Mouse (Mus musculus) embryo, embryonic 9.5 days (tissue): ENCODE measurements around the gene Pnma1.

Source experiments
- DNase-seq: peaks from one replicate; pipeline ENCODE4 v3.0.0-alpha.2; 2017; ENCODE audit errors: extremely low spot score

Gene Pnma1

DNA sequence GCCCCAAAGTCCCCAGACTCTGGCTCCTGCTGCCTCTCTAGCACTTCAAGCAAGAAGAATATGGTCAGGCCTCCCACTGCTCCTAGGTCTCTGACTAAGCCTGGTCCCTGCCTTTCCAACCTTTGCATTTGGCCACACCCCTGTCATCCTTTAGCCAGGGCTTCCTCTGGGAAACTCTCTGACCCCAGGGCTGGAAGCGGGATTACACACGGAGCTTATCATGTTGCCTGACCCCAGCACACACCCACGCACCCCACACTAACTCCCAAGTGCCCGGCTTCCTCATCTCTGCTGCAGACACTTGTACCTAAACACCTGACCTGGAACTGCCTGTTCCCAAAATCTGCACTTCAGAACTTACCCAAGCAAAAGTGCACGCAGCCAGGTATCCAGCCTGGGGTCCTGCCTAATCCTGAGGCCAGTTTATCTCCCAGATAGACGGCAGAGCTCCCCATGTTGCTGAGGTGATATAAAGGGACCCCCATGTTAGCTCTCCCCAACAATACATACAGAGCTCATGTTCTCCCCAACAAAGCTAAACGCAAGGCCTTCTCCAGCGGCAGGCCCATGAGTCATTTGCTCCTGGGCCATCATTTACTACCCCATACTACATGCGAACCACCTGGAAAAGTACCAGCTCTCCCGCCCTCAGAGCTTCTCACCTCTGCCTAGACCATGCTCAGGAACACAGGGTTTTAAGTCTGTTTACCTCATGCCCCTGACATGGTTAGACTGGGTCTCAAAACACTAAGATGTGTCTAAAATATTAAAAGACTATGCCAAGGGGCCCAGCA, 30.6 kb upstream of the Pnma1 start:
- no peak for DNase-seq

DNA sequence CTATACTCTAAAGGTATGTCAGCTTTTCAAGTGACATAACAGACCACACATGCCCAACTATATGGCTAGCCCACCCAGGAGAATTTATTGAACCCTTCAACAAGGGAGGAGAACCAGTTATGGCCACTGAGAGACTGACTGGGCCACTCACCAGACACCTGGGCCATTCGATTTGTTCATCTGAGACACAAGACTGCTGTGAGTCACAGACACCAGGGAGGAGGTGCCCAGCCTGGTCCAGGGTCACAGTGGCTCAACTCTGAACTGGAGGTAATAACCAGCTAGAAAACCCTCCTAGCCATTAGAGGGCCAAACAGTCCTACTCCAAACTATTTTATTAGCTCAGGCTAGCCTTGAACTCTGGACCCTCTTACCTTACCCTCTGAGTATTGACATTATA, 29.8 kb upstream of the Pnma1 start:
- no peak for DNase-seq

- DNase-seq = peak; percentile 45
These were observed 28.8 kb upstream of the Pnma1 start for GRCm38 (mm10) chr12:84176886-84177765.

- DNase-seq = peak; percentile 65
These were observed 28.0 kb upstream of the Pnma1 start for GRCm38 (mm10) chr12:84176126-84176769.

GRCm38 (mm10) chr12:84175659-84176061, 27.4 kb upstream of the Pnma1 start:
- peak; percentile 81 for DNase-seq

DNA sequence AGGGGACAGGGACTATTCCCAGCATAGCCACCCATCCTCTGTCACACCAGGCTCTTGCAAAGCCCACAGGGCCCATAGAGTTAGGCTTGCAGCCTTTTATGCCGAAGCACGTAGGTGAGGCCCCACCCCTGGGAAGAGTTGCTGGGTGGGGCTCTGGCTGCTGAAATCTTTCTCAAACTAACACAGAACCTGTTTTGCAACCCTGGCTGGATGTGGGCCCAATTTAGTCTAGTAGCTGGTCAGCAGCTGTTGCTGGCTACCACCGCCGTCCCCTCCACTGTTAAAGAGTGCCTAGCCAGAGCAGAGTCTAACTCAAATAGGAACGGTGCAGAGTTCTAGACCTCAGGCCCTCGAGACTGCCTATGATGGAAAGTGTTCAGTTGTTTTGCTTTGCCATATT, 26.6 kb upstream of the Pnma1 start:
- no peak for DNase-seq

- DNase-seq = no peak
These were observed 26.0 kb upstream of the Pnma1 start for GRCm38 (mm10) chr12:84174190-84174811.

DNA sequence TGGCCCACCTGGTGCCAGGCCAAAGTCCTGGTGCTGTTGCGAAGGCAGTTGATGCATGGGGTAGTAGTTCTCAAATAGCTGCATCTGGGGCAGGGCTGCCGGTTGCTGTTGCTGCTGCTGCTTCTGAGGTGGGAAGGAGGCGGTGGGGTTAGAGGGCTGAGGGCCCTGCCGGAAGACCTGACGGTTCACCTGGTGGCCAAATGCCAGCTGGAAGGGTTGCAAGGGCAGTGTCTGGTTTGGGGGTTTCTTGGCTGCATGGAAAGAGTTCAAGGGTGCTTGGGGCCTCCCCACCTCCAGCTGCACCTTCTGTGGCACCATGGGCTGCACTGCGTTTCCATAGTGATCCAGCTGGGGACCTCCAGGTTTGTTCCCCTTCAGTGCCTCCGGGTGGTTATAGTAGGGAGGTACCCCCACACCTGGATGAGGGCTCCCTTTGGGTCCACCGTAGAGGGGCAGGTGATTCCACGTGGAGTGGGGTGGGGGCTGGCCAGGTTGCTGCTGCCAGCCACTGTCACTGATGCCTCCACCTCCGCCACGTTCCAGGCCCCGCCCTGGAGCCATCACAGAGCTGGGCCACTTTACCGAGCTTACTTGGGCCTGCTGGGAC, 25.1 kb upstream of the Pnma1 start:
- no peak for DNase-seq

DNA sequence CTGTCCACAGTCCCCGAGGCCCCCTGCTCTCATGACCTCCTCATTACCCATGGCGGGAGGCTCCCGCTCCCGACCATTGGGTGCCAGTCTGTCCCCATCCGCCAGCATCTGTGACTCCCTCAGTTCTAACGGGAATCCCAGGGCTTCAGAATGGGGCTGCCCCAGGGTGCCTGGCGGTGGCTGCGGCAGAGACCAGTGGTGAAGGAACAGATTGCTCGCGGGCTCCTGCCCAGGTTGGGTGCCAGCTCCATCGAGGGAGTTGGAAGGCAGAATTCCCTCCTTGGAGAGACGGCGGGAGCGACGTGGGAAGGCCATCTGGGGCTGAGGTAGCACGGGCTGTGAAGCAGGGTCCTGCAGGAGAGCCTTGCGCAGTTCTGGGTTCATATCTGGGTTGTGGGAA, 24.6 kb upstream of the Pnma1 start:
- DNase-seq = no peak

GRCm38 (mm10) chr12:84172216-84172615, 23.9 kb upstream of the Pnma1 start:
- DNase-seq = no peak

DNA sequence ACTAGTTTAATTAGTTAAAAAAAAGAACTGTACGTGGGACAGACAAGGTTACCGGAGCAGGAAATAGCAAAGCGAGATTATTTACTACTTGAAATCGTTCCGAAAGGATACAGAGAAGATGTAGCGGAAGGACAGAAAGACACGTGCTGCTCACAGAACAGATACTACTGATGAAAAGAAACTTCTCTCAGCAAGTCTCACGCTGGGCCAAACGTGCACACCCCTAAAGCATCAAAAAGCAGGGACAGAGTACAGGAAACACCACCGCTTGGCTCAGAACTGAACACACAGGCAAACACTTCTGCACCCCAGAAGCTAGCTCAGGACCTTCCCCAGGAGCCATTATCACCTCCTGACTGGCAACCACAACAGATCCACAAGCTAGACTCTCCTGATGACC, 22.3 kb upstream of the Pnma1 start:
- DNase-seq = no peak

GRCm38 (mm10) chr12:84165631-84166373, 17.5 kb upstream of the Pnma1 start:
- DNase-seq = no peak

GRCm38 (mm10) chr12:84163586-84164110, 15.4 kb upstream of the Pnma1 start:
- DNase-seq = no peak

- DNase-seq = no peak
These were observed 14.8 kb upstream of the Pnma1 start for GRCm38 (mm10) chr12:84163133-84163532.

DNA sequence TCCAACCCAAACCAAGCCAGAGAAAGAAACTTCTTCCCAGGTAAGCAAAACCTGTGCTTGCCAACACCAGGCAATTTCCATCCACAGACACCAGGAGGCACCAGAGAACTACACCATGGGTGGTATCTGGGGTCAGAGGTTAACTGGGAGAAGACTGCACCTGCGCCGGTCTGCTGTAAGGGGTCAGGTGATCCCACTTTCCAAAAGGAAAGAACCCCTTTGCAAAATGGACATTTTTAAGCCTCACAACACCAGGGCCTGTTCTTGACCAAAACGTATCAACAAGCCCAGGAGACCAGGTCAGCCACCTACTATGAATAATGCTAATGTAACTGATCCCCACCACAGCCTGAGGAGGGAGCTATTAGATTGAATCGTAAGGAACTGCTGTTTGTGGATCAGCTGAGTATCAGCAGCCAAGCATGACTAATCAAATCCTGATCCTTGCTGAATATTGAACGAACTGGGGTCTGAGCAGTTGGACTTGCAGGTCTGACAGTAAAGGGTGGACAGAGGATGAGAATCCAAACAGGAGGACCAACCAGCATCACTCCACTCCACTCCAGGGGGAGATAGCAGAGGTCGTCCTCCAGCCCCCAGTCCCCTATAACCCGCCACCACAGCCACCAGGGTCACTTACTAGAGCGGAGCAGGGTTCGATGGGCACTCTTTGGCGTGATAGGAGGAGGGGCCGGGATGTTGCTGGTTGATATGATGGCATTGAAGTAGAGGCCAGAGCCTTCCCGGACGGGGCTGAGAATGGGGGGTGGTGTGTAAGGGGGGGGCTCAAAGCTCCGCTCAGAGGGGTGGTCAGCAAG, 13.5 kb upstream of the Pnma1 start:
- no peak for DNase-seq

GRCm38 (mm10) chr12:84161116-84161515, 12.8 kb upstream of the Pnma1 start:
- no peak for DNase-seq

- no peak for DNase-seq
These were observed 12.2 kb upstream of the Pnma1 start for GRCm38 (mm10) chr12:84160491-84160890.

DNA sequence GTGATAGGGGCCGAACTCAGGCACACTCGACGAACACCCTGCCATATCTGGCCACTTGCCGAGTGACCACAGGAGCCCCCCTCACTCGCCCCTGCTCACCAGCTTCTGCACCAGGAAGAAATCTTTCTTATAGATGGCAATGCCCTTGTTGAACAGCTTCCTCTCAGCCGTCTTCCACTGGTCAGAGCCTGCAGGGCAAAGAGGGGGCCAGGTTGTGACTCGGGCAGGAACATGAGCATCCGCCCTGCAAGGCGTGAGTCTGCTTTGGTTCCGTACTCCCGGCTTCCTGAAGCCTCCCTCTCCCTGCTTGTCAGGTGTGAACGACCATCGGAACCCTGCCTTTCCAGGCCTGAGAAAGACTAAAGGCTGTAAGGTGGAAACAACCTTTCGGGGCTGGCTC, 9.9 kb upstream of the Pnma1 start:
- DNase-seq = no peak

GRCm38 (mm10) chr12:84156210-84156609, 7.9 kb upstream of the Pnma1 start:
- no peak for DNase-seq

DNA sequence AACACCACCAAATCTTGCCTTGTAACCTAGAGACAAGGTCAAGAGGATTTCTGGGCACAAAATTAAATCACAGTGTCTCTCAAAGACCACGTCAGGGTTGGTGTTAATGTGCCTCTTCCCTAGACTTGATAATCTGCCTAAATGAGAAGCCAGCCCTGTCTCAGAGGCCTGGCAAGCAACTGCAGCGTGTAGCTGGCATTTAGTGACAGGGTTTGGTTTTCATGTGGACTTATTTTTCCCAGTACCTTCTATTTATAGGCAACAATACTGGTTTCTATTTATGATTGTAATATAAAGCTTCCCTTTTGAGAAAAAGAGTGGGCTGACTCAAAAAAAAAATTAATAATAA, 7.2 kb upstream of the Pnma1 start:
- DNase-seq = no peak
